Mouse (Mus musculus): ENCODE data around the gene Limd2.

DNA sequence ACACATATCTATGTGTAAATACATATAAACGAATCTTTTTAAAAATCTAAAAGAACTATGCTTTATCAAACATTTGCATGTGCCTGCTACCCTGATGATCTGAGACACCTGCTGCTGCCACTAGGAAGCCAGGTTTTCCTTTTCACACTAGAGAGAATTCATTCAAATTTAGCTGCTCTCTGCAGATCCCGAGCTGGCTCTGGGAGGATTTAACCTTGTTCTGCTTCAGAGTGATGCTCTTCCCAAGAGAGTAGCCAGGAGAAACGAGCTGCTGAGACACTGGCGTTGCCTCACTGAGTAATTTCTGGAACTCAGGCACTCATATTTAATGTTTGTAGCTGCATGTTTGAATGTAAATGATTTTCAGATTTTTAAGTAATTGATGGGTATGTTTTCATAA is 35.9 kb downstream of the Limd2 start:
- no peak for TF ChIP-seq CTCF (IDR thresholded peaks at IDR 0.05; ENCODE audit: extremely low read depth, insufficient read depth, low read length)
- TF ChIP-seq POLR2A (IDR thresholded peaks at IDR 0.05; ENCODE audit: extremely low read depth, insufficient read depth, low read length) = no peak
